ENCODE assay signal across 17 mouse cellular contexts in genomic region chr10:76634584-76634983, GRCm38 (mm10). TPM values are rescaled to one million over a fixed set of nuclear protein-coding genes. Genes with fewer than 3 reads are reported as not detected.
DNase-seq lines count a peak whose midpoint lies in the region; ATAC-seq lines count a peak whose summit lies in the region.
"Had no signal": no experiment of that assay in that cellular context is flagged by ENCODE, and none has a peak within 500 bp of the region (broad histone marks: within the 10 kb centered on the region; RNA-seq: fewer than 3 reads in every experiment).

No protein-coding gene starts in this region.

- H3K4me1 ChIP-seq in heart, embryonic 16.5 days (ENCODE audit: control insufficient read depth, insufficient read depth, low read length): peaks cover 16% of the 10 kb centered on the region
- peaks cover 47% of the 10 kb centered on the region for H3K4me1 ChIP-seq in embryonic facial prominence, embryonic 10.5 days
- H3K4me1 ChIP-seq in embryonic facial prominence, embryonic 14.5 days (ENCODE audit: control insufficient read depth, insufficient read depth, low read length): peaks cover 38% of the 10 kb centered on the region
- H3K4me1 ChIP-seq in limb, embryonic 13.5 days: peaks cover 43% of the 10 kb centered on the region
- H3K4me1 ChIP-seq: liver, embryonic 15.5 days had no signal

- no peaks in the 10 kb centered on the region for H3K9me3 ChIP-seq in heart, embryonic 16.5 days (replicated peaks; ENCODE audit: control insufficient read depth, low read length)
- no peaks in the 10 kb centered on the region for H3K9me3 ChIP-seq in embryonic facial prominence, embryonic 10.5 days
- H3K9me3 ChIP-seq in embryonic facial prominence, embryonic 14.5 days (ENCODE audit: control insufficient read depth, low read length): no peaks in the 10 kb centered on the region
- no peaks in the 10 kb centered on the region for H3K9me3 ChIP-seq in limb, embryonic 13.5 days
- H3K9me3 ChIP-seq: G1E; liver, embryonic 15.5 days had no signal

- H3K27ac ChIP-seq in heart, embryonic 16.5 days (ENCODE audit: low read length): peak overlapping the region; percentile 41
- H3K27ac ChIP-seq in embryonic facial prominence, embryonic 10.5 days (replicated peaks): peak overlapping the region; percentile 68
- H3K27ac ChIP-seq in embryonic facial prominence, embryonic 14.5 days (replicated peaks; ENCODE audit: low read depth, low read length): peak overlapping the region; percentile 75
- peak overlapping the region; percentile 81 for H3K27ac ChIP-seq in limb, embryonic 13.5 days
- H3K27ac ChIP-seq: liver, embryonic 15.5 days had no signal

- 0 out of 2 replicates have a peak overlapping the region, but pooled peaks have one; percentile 3 for H3K9ac ChIP-seq in heart, embryonic 16.5 days (ENCODE audit: low read length)
- H3K9ac ChIP-seq in embryonic facial prominence, embryonic 14.5 days (ENCODE audit: low read depth, low read length): no peak overlapping the region
- H3K9ac ChIP-seq in limb, embryonic 13.5 days: peak overlapping the region; percentile 39; the same call in 1 of the 2 replicates
- H3K9ac ChIP-seq: liver, embryonic 15.5 days had no signal

- H3K4me3 ChIP-seq in heart, embryonic 16.5 days (ENCODE audit: low read length): no peak overlapping the region
- no peak overlapping the region for H3K4me3 ChIP-seq in embryonic facial prominence, embryonic 10.5 days
- H3K4me3 ChIP-seq in embryonic facial prominence, embryonic 14.5 days (ENCODE audit: low read depth, low read length): no peak overlapping the region
- no peak overlapping the region for H3K4me3 ChIP-seq in limb, embryonic 13.5 days
- H3K4me3 ChIP-seq: liver, embryonic 15.5 days; megakaryocyte, embryonic 14.5 days had no signal

- H3K4me2 ChIP-seq in heart, embryonic 16.5 days (ENCODE audit: low read depth, low read length): no peak overlapping the region
- no peak overlapping the region for H3K4me2 ChIP-seq in embryonic facial prominence, embryonic 14.5 days (ENCODE audit: low read depth, low read length)
- H3K4me2 ChIP-seq in limb, embryonic 13.5 days (replicated peaks): no peak overlapping the region
- H3K4me2 ChIP-seq: liver, embryonic 15.5 days had no signal

- 55% methylated on average over 5 of the region's 5 CpGs for WGBS in heart, embryonic 16.5 days
- WGBS in embryonic facial prominence, embryonic 10.5 days: 67% methylated on average over 5 of the region's 5 CpGs
- WGBS in embryonic facial prominence, embryonic 14.5 days: 51% methylated on average over 5 of the region's 5 CpGs
- WGBS in limb, embryonic 13.5 days: 58% methylated on average over 5 of the region's 5 CpGs

- H3K27me3 ChIP-seq in heart, embryonic 16.5 days (ENCODE audit: control insufficient read depth, insufficient read depth, low read length): no peaks in the 10 kb centered on the region
- H3K27me3 ChIP-seq in embryonic facial prominence, embryonic 10.5 days (replicated peaks; ENCODE audit: low read depth, poor library complexity, severe bottlenecking): no peaks in the 10 kb centered on the region
- H3K27me3 ChIP-seq in embryonic facial prominence, embryonic 14.5 days (replicated peaks; ENCODE audit: control insufficient read depth, insufficient read depth, low read length): no peaks in the 10 kb centered on the region
- no peaks in the 10 kb centered on the region for H3K27me3 ChIP-seq in limb, embryonic 13.5 days
- H3K27me3 ChIP-seq: liver, embryonic 15.5 days had no signal

- intact Hi-C loops in heart, postnatal 14 days (cut with DNase I): no loop called here

- no peak for DNase-seq in heart, postnatal 14 days
- no peak for DNase-seq in embryonic facial prominence, embryonic 10.5 days (ENCODE audit: low spot score)
- DNase-seq in embryonic facial prominence, embryonic 14.5 days (ENCODE audit: low spot score): no peak
- no peak for DNase-seq in cerebellum, adult 11 months
- no peak for DNase-seq in urinary bladder, adult 2 months (ENCODE audit: low spot score)
- no peak for DNase-seq in adrenal gland, postnatal 4 days (ENCODE audit: low spot score in 2 of 2)
- DNase-seq: adrenal gland, postnatal 14 days; cerebellum, postnatal 25 days; gastrocnemius, postnatal 36 days; kidney, adult 8-10 months had no signal

- H3K36me3 ChIP-seq in heart, embryonic 16.5 days (ENCODE audit: control insufficient read depth, insufficient read depth): no peaks in the 10 kb centered on the region
- H3K36me3 ChIP-seq in embryonic facial prominence, embryonic 10.5 days (replicated peaks): no peaks in the 10 kb centered on the region
- H3K36me3 ChIP-seq in embryonic facial prominence, embryonic 14.5 days (ENCODE audit: control insufficient read depth, insufficient read depth, low read length): no peaks in the 10 kb centered on the region
- H3K36me3 ChIP-seq in limb, embryonic 13.5 days: no peaks in the 10 kb centered on the region
- H3K36me3 ChIP-seq: G1E; liver, embryonic 15.5 days had no signal

- ATAC-seq in heart, embryonic 16.5 days (replicated peaks; ENCODE audit: extremely low read depth, insufficient read depth, low FRiP score): no peak
- ATAC-seq in embryonic facial prominence, embryonic 14.5 days (ENCODE audit: low read depth): peak; percentile 62; the same call in 1 of the 2 replicates
- ATAC-seq in limb, embryonic 13.5 days (ENCODE audit: low FRiP score, low read depth): peak; percentile 69

RNA-seq across cellular contexts. Expression of gene Col6a2, which starts 11.2 kb away (rescaled TPM):
- 100 and 120 TPM in 2 replicates for polyA plus RNA-seq in heart, embryonic 16.5 days (2015; fragmentation: Nextera tagmentation; extraction: Ambion mirVana)
- total RNA-seq in heart, postnatal 14 days (2021): 100 to 1,000 TPM; 169 to 173 TPM
- 6.5 and 11.8 TPM in 2 replicates for polyA plus RNA-seq in embryonic facial prominence, embryonic 10.5 days (2016; fragmentation: Nextera tagmentation; extraction: Ambion mirVana)
- polyA plus RNA-seq in embryonic facial prominence, embryonic 14.5 days (2014; fragmentation: Nextera tagmentation; extraction: Ambion mirVana): 243 TPM in 2 replicates
- polyA plus RNA-seq in limb, embryonic 13.5 days (2015; fragmentation: Nextera tagmentation; extraction: Ambion mirVana): 126 and 128 TPM in 2 replicates
- polyA plus RNA-seq in urinary bladder, adult 2 months (2012; rRNA removed): 239 and 336 TPM in 2 replicates
- total RNA-seq in adrenal gland, postnatal 4 days (2021): 100 to 1,000 TPM; 175 to 182 TPM
- polyA plus RNA-seq: G1E had no signal

RNA-seq across cellular contexts. Expression of gene Ftcd, which starts 59.1 kb away (rescaled TPM):
- polyA plus RNA-seq in heart, embryonic 16.5 days (2015; fragmentation: Nextera tagmentation; extraction: Ambion mirVana): 3.5 and 4.0 TPM in 2 replicates
- under 1 TPM in 1 of 2 experiments, not detected in 1; 0.12 TPM for total RNA-seq in heart, postnatal 14 days (2021)
- polyA plus RNA-seq in embryonic facial prominence, embryonic 10.5 days (2016; fragmentation: Nextera tagmentation; extraction: Ambion mirVana): not detected in 2 replicates
- polyA plus RNA-seq in embryonic facial prominence, embryonic 14.5 days (2014; fragmentation: Nextera tagmentation; extraction: Ambion mirVana): 0.11 TPM in 1 of 2 replicates, not detected in the other
- polyA plus RNA-seq in limb, embryonic 13.5 days (2015; fragmentation: Nextera tagmentation; extraction: Ambion mirVana): 0.09 and 0.17 TPM in 2 replicates
- 0.03 TPM in 1 of 2 replicates, not detected in the other for polyA plus RNA-seq in urinary bladder, adult 2 months (2012; rRNA removed)
- total RNA-seq in adrenal gland, postnatal 4 days (2021): 10 to 100 TPM in 1 of 2 experiments, under 1 TPM in 1; 0.62 to 16.4 TPM
- total RNA-seq: gastrocnemius, postnatal 36 days; layer of hippocampus, adult 18-20 months had no signal
- polyA plus RNA-seq: G1E; hindbrain, embryonic 11.5 days had no signal
